Mouse (Mus musculus) embryonic fibroblast, embryonic 13.5 days (primary cell): ENCODE results near the gene Mmp25. TPM values are rescaled to one million over a fixed set of nuclear protein-coding genes. Genes with fewer than 3 reads are reported as not detected.

ENCODE experiments used
- H3K27ac ChIP-seq: 2 replicates; pipeline ENCODE4 v1.5.1; 2012; ENCODE audit warnings: low read length, control low read depth, inconsistent platforms; ENCODE audit not compliant: insufficient read depth
- H3K4me1 ChIP-seq: 2 replicates; pipeline ENCODE4 v1.6.1; 2011; ENCODE audit warnings: low read length; ENCODE audit not compliant: control insufficient read depth, insufficient read depth
- H3K4me3 ChIP-seq: 2 replicates; pipeline ENCODE4 v1.5.1; 2011; ENCODE audit warnings: mild to moderate bottlenecking, control low read depth, low read length; ENCODE audit not compliant: insufficient read depth
- CTCF ChIP-seq: IDR thresholded peaks from 2 replicates; pipeline ENCODE4 v1.5.1; 2011; ENCODE audit warnings: mild to moderate bottlenecking, control low read depth, low read length, moderate library complexity, borderline replicate concordance; ENCODE audit not compliant: insufficient read depth
- POLR2A ChIP-seq: IDR thresholded peaks from 2 replicates; pipeline ENCODE4 v1.6.1; 2011; ENCODE audit warnings: low read depth, mild to moderate bottlenecking, control low read depth, low read length, moderate library complexity
- polyA plus RNA-seq: library from polyadenylated mRNA; stranded (reverse); fragments of >200 nt; gene quantifications from 2 replicates; pipeline ENCODE4 v1.2.4, GENCODE M21; 2011; ENCODE audit warnings: low read depth; ENCODE audit not compliant: missing spikeins, insufficient read length

The Mmp25 gene
- polyA plus RNA-seq, 1 experiment, result 0.30 TPM

DNA sequence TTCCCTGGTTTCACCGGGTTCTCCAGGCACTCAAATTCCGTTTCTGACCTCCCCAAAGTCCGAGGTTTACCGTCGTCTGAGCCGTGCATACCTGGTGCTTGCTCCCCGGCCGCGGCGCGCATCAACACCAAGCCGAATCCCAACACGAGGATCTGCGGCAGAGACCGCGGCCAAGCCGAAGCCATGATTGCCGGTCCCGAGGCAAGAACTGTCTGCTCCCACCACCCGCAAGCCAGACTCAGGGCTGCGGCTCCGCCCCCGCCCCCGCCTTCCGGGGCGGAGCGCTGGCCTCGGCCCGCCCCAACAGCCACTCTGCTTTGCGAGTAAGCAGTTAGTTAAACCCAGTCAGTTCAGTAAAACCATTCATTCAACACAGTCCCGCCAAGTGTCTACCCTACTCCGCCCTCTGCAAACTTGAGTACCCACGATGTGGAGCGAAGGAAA lies 32.2 kb upstream of the Mmp25 start, which contains the start of gene Tnfrsf12a:
Tnfrsf12a (minus strand) TSS at position 233 of the 444 bp plus-strand sequence.
- H3K27ac ChIP-seq, result peak within 1 kb of the TSS; percentile 98
- no peaks in the 10 kb centered on the region for H3K4me1 ChIP-seq
- TF ChIP-seq CTCF (no peak), POLR2A (peak; percentile 99)
- peak within 1 kb of the TSS; percentile 83 for H3K4me3 ChIP-seq

DNA sequence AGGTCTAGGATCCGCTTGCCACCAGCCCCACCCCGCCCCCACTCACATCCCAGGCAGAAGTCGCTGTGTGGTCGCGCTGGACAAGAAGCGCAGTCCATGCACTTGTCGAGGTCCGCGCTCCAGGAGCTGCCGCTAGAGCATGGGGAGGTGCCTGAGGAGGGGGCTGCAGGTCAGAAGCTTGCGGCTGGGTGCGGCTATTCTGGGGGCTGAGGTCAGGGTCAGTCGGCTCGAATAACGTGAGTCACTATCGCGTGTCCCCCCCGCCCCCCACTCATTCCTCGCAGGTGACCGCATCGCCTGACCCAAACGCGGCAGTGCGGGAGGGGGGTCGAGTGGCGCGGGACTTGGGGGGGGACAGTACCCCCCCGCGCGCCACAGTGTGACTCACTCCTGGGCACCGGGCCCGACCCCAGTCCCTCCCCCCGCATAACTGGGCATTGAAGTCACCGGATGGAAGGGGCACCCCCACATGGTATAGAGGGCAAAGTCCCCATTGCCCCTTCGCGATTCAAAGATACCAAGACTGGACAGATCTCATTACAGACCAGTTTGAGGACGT lies 31.5 kb upstream of the Mmp25 start:
- Histone ChIP-seq H3K4me3 (peak overlapping the region; percentile 83), H3K27ac (peak overlapping the region; percentile 98), H3K4me1 (no peaks in the 10 kb centered on the region; the same call in 1 of the 2 replicates)
- no peak for TF ChIP-seq CTCF
- TF ChIP-seq POLR2A, result 0 out of 2 replicates have a peak, but pooled peaks have one; percentile 47

DNA sequence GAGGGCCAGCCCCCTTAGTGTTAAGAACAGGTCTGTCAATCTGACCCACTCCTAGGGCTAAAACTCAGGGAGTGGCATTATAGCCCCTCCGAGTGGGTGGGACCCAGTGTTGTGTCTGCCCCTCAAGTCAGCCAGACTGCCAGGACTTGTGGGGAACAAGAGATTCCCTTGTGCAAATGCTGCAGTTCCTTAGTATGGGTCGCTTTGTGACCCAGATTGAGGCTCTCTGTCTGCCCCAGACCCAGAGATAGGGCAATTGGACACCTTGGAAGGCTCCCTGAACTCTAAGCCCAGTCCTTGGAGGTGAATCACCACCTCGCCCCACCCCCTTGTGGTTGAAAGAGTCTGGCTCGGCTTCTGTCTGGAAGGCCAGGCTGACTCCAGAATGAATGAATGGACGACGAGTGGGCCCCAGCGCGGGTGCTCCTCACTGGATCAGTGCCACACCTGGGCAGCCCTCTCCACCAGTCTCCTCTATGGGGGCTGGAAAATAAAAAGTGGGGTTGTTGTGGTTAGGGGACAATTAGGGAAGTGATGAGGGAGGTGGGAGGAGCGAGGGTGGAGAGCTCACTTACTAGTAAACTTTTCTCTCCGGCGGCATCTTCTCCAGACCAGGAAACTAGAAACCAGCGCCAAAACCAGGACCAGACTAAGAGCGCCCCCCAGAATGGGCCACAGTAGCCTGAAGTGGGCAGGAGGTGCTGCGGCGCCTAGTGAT lies 30.6 kb upstream of the Mmp25 start:
- no peaks in the 10 kb centered on the region; the same call in 1 of the 2 replicates for H3K4me1 ChIP-seq
- TF ChIP-seq CTCF, result no peak
- peak; percentile 77 for TF ChIP-seq POLR2A
- H3K4me3 ChIP-seq, result peak overlapping the region; percentile 83
- H3K27ac ChIP-seq, result peak overlapping the region; percentile 98

DNA sequence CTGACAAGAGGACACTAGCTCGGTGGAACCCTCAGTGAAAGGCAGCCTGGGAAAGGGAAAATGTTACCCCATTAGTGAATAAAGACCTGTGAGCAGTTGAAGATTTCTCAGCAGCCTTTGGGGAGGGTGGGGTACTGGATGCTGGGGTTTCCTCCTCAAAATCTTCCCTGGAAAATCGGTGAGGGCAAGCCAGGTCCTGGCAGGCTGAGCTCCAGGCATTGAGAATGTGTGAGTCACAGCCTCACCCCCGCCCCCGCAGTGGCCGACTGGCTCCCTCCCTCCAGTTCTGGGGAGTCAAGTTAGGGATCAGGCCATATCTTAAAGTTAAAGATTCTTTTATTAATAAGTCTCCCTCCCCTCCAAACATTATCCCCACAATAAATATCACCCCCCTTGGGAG lies 30.1 kb upstream of the Mmp25 start:
- no peaks in the 10 kb centered on the region; the same call in 1 of the 2 replicates for H3K4me1 ChIP-seq
- peak overlapping the region; percentile 98 for H3K27ac ChIP-seq
- peak overlapping the region; percentile 83 for H3K4me3 ChIP-seq
- TF ChIP-seq POLR2A, result peak; percentile 52; the same call in 1 of the 2 replicates
- TF ChIP-seq CTCF, result no peak

DNA sequence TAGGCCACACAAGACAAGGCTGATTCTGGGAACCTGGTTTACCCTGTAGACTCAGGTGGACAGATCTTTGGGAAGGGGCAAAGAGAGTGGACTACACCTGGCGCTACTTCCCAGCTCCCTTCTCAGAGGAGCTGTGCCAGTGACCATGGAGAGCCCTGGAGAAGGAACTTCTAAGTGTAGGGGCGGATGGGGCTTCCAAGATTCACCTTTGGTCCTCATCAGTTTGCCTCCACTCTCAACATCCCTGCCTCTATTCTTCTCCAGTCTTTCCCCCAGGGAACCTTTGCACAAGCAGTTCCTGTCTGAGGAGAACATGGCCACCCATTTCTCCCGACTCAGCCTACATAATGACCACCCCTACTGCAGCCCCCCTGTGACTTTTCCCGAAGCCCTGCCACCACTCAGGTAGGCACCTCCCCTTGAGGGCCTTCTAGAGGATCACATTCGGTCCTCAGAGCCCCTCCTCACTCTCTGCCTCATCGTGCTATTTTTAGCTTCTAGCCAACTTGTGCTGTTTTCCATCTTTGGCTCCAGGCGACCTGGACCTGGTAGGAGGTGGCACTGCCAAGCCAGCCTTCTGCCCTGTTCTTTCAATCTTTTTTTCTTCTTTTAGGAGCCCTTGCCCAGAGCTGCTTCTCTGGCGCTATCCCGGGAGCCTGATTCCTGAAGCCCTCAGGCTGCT lies 29.3 kb upstream of the Mmp25 start:
- Histone ChIP-seq H3K27ac (peak overlapping the region; percentile 98), H3K4me1 (no peaks in the 10 kb centered on the region; the same call in 1 of the 2 replicates), H3K4me3 (peak overlapping the region; percentile 83)
- TF ChIP-seq POLR2A (peak; percentile 41), CTCF (no peak)

DNA sequence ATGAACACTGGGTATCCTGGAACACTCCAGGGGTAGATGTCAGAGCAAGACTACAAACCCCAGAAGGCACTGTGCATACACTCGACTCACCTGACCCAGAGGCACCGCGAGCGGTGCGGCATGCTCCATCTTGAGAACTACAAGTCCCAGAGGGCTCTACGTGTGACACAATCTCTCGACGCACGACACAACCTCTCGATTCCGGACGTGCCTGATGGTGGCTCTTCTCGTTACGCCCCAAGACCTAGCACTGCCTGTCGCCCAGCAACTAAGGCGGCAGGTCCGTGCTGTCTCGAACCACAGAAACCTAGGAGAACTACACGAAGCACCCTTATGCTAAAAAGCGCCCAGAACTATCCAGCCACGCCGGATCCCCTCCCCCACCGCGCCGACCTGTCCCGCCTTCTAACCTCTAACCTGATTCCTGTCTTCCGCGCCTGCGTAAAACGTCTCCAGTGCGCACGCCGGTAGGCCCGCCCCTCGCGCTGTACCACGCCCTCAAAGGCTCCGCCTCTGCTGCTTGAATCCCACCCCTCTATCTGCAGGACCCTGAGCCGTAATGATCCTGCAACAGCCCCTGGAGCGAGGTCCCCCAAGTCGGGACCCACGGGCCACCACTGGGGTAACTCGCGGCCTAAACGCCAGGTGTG lies 28.5 kb upstream of the Mmp25 start, which contains the start of the genes Hcfc1r1 and Thoc6:
Hcfc1r1 (plus strand) TSS at position 173 of the 650 bp plus-strand sequence.
Thoc6 (minus strand) TSS at position 459 of the 650 bp plus-strand sequence.
- Histone ChIP-seq H3K4me3 (peak within 1 kb of the TSS; percentile 83), H3K27ac (peak within 1 kb of the TSS; percentile 98), H3K4me1 (no peaks in the 10 kb centered on the region; the same call in 1 of the 2 replicates)
- TF ChIP-seq CTCF (no peak), POLR2A (peak; percentile 63)

DNA sequence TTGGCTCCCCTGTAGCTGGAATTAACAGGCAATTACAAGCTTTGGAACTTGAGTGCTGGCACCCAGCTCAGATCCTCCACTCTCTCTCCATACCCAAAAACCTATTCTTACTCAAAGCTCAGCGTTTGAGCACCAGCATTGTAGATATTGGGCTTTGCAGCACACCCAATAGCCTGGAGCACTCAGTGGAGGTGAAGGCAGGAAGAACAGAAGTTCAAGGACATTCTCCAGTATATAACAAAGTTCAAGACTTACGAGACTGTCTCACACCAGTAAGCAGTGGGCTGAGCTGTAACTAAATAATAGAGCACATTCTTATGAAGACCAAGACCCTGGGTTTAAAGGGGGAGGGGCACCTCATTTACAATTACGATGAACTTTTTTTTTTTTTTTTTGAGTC lies 27.7 kb upstream of the Mmp25 start:
- no peak for TF ChIP-seq CTCF
- H3K4me1 ChIP-seq, result no peaks in the 10 kb centered on the region; the same call in 1 of the 2 replicates
- no peak overlapping the region for H3K27ac ChIP-seq
- H3K4me3 ChIP-seq, result peak overlapping the region; percentile 83

DNA sequence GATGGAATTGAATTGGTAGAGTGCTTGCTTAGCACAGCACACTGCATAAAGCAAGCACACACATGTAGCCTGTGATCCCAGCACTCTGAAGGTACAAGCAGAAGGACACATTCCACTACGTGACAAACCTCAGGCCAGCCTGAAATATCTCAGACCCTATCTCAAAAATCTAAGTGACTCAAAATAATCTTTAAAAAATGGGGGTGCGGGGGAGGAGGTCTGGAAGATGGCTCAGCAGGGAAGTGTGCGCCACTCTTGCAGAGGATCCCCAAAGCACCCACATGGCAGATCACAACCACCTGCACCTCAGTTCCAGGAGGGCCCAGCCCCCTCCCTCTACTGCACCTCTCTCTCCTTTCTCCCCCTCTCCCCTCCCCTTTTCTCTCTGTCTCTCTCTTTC lies 26.4 kb upstream of the Mmp25 start:
- no peak overlapping the region for H3K27ac ChIP-seq
- H3K4me3 ChIP-seq, result no peak overlapping the region
- TF ChIP-seq POLR2A, result no peak
- TF ChIP-seq CTCF, result no peak
- H3K4me1 ChIP-seq, result no peaks in the 10 kb centered on the region; the same call in 1 of the 2 replicates

DNA sequence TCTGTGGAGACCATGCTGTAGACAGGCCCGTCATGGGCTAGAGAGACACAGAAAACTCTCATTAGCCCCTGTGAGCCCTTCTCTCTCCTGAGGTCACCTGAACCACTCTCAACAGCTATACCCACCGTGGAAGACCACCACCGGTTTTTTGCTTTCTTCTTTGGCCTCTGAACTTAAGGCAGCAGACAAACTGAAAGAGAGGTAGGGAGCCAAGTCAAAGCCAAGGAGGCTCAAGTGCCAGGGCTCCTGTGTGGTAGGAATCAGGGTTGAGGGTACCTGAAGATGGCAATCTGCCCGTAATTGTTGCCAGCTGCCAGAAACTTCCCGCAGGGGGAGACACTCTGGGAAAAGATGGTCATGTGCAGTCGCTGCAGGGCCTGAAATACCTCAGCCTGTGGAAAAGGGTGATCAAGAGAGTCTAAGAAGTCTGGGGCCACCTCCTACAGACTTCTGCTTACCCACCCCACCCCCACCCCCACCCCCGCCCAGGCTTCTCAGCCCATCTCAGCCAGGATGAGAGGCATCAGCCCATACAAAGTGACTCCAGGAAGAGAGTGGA lies 25.5 kb upstream of the Mmp25 start:
- Histone ChIP-seq H3K27ac (no peak overlapping the region), H3K4me3 (no peak overlapping the region), H3K4me1 (no peaks in the 10 kb centered on the region; the same call in 1 of the 2 replicates)
- TF ChIP-seq CTCF (no peak), POLR2A (no peak)
